Comparison of ENCODE assay signal across 8 mouse cellular contexts in genomic region chr1:171343922-171344677, GRCm38 (mm10). TPM values are rescaled to one million over a fixed set of nuclear protein-coding genes. Genes with fewer than 3 reads are reported as not detected.
DNase-seq lines count a peak whose midpoint lies in the region; ATAC-seq and TF ChIP-seq lines count a peak whose summit lies in the region.

No protein-coding gene starts in this region.

- TF ChIP-seq CTCF in layer of hippocampus, adult 2 months (conservative IDR thresholded peaks at IDR 0.05) = no peak

- no peak overlapping the region for H3K27ac ChIP-seq in layer of hippocampus, adult 2 months
- H3K27ac ChIP-seq in hindbrain, embryonic 12.5 days = no peak overlapping the region
- H3K27ac ChIP-seq in limb, embryonic 13.5 days = no peak overlapping the region

- peak overlapping the region; percentile 89; the same call in 1 of the 2 replicates for H3K4me2 ChIP-seq in hindbrain, embryonic 12.5 days (replicated peaks)
- H3K4me2 ChIP-seq in limb, embryonic 13.5 days (replicated peaks) = peak overlapping the region; percentile 86

- H3K27me3 ChIP-seq in hindbrain, embryonic 12.5 days = no peaks in the 10 kb centered on the region
- no peaks in the 10 kb centered on the region for H3K27me3 ChIP-seq in limb, embryonic 13.5 days

- WGBS in hindbrain, embryonic 12.5 days = 89% methylated on average over 9 of the region's 9 CpGs
- 73% methylated on average over 9 of the region's 9 CpGs for WGBS in limb, embryonic 13.5 days

- no peak for DNase-seq in layer of hippocampus, adult 2 months (ENCODE audit: low spot score in 2 of 2)
- DNase-seq in layer of hippocampus, postnatal 14 days (ENCODE audit: low spot score in 2 of 2) = no peak
- peak; percentile 64 for DNase-seq in adrenal gland, adult 2 months
- DNase-seq in retina, embryonic 14.5 days (ENCODE audit: low spot score) = peak; percentile 16
- no peak for DNase-seq in left cerebral cortex, adult 11 months (ENCODE audit: low spot score)

- H3K9me3 ChIP-seq in hindbrain, embryonic 12.5 days (replicated peaks) = peaks cover 4% of the 10 kb centered on the region
- peaks cover 7% of the 10 kb centered on the region for H3K9me3 ChIP-seq in limb, embryonic 13.5 days

- H3K36me3 ChIP-seq in hindbrain, embryonic 12.5 days = peaks cover 46% of the 10 kb centered on the region
- peaks cover 51% of the 10 kb centered on the region for H3K36me3 ChIP-seq in limb, embryonic 13.5 days

- ATAC-seq in hindbrain, embryonic 12.5 days (ENCODE audit: low FRiP score) = no peak
- ATAC-seq in limb, embryonic 13.5 days (ENCODE audit: low FRiP score, low read depth) = no peak
- ATAC-seq in monocyte, adult 5-6 weeks (replicated peaks; ENCODE audit: insufficient number of reproducible peaks, low FRiP score, low TSS enrichment, poor library complexity, severe bottlenecking) = no peak

- peaks cover 20% of the 10 kb centered on the region for H3K4me1 ChIP-seq in hindbrain, embryonic 12.5 days
- peaks cover 22% of the 10 kb centered on the region for H3K4me1 ChIP-seq in limb, embryonic 13.5 days

- no peak overlapping the region for H3K9ac ChIP-seq in hindbrain, embryonic 12.5 days
- H3K9ac ChIP-seq in limb, embryonic 13.5 days = no peak overlapping the region

- H3K4me3 ChIP-seq in layer of hippocampus, adult 2 months = peak overlapping the region; percentile 96
- H3K4me3 ChIP-seq in hindbrain, embryonic 12.5 days = no peak overlapping the region
- no peak overlapping the region for H3K4me3 ChIP-seq in limb, embryonic 13.5 days

RNA-seq across cellular contexts. Expression of gene Nit1, which starts 1.3 kb away (rescaled TPM):
- total RNA-seq in layer of hippocampus, adult 2 months (2021) = 10 to 100 TPM; 42.8 to 45.9 TPM
- 10 to 100 TPM; 40.5 to 41.4 TPM for total RNA-seq in layer of hippocampus, postnatal 14 days (2021)
- total RNA-seq in adrenal gland, adult 2 months (2021) = 10 to 100 TPM; 82.6 to 92.9 TPM
- 70.1 and 74.7 TPM in 2 replicates for polyA plus RNA-seq in adrenal gland, adult 2 months (2012; rRNA removed)
- polyA plus RNA-seq in hindbrain, embryonic 12.5 days (2016; fragmentation: Nextera tagmentation; extraction: Ambion mirVana) = 47.4 and 48.1 TPM in 2 replicates
- polyA plus RNA-seq in limb, embryonic 13.5 days (2015; fragmentation: Nextera tagmentation; extraction: Ambion mirVana) = 43.5 and 43.9 TPM in 2 replicates
- total RNA-seq in monocyte, adult 5-6 weeks (2017) = 35.1 to 41.2 TPM (median 36.1 TPM) in 3 replicates

RNA-seq across cellular contexts. Expression of gene Pfdn2, which starts 1.4 kb away (rescaled TPM):
- total RNA-seq in layer of hippocampus, adult 2 months (2021) = 100 to 1,000 TPM; 154 to 163 TPM
- 100 to 1,000 TPM; 123 to 135 TPM for total RNA-seq in layer of hippocampus, postnatal 14 days (2021)
- total RNA-seq in adrenal gland, adult 2 months (2021) = 100 to 1,000 TPM; 154 TPM
- polyA plus RNA-seq in adrenal gland, adult 2 months (2012; rRNA removed) = 3.5 and 4.0 TPM in 2 replicates
- polyA plus RNA-seq in hindbrain, embryonic 12.5 days (2016; fragmentation: Nextera tagmentation; extraction: Ambion mirVana) = 134 and 149 TPM in 2 replicates
- 120 and 128 TPM in 2 replicates for polyA plus RNA-seq in limb, embryonic 13.5 days (2015; fragmentation: Nextera tagmentation; extraction: Ambion mirVana)
- total RNA-seq in monocyte, adult 5-6 weeks (2017) = 26.8 to 86.9 TPM (median 34.0 TPM) in 3 replicates

RNA-seq across cellular contexts. Expression of gene Dedd, which starts 15.2 kb away (rescaled TPM):
- total RNA-seq in layer of hippocampus, adult 2 months (2021) = 10 to 100 TPM; 36.1 to 37.4 TPM
- 10 to 100 TPM; 32.4 to 32.7 TPM for total RNA-seq in layer of hippocampus, postnatal 14 days (2021)
- 10 to 100 TPM; 31.7 to 33.5 TPM for total RNA-seq in adrenal gland, adult 2 months (2021)
- polyA plus RNA-seq in adrenal gland, adult 2 months (2012; rRNA removed) = 19.9 and 20.0 TPM in 2 replicates
- polyA plus RNA-seq in hindbrain, embryonic 12.5 days (2016; fragmentation: Nextera tagmentation; extraction: Ambion mirVana) = 54.6 and 58.9 TPM in 2 replicates
- polyA plus RNA-seq in limb, embryonic 13.5 days (2015; fragmentation: Nextera tagmentation; extraction: Ambion mirVana) = 61.1 and 66.2 TPM in 2 replicates
- total RNA-seq in monocyte, adult 5-6 weeks (2017) = 9.8 to 12.6 TPM (median 11.4 TPM) in 3 replicates

RNA-seq across cellular contexts. Expression of gene Klhdc9, which starts 16.5 kb away (rescaled TPM):
- total RNA-seq in layer of hippocampus, adult 2 months (2021) = 1 to 10 TPM; 7.7 to 8.7 TPM
- total RNA-seq in layer of hippocampus, postnatal 14 days (2021) = 1 to 10 TPM; 6.8 to 7.4 TPM
- 1 to 10 TPM; 1.1 to 3.8 TPM for total RNA-seq in adrenal gland, adult 2 months (2021)
- 3.3 and 4.3 TPM in 2 replicates for polyA plus RNA-seq in adrenal gland, adult 2 months (2012; rRNA removed)
- 2.0 and 3.6 TPM in 2 replicates for polyA plus RNA-seq in hindbrain, embryonic 12.5 days (2016; fragmentation: Nextera tagmentation; extraction: Ambion mirVana)
- 2.2 and 2.3 TPM in 2 replicates for polyA plus RNA-seq in limb, embryonic 13.5 days (2015; fragmentation: Nextera tagmentation; extraction: Ambion mirVana)
- not detected in 3 replicates for total RNA-seq in monocyte, adult 5-6 weeks (2017)

RNA-seq across cellular contexts. Expression of gene Nectin4, which starts 25.8 kb away (rescaled TPM):
- 1 to 10 TPM; 5.1 to 6.1 TPM for total RNA-seq in layer of hippocampus, adult 2 months (2021)
- 1 to 10 TPM; 2.1 to 3.1 TPM for total RNA-seq in layer of hippocampus, postnatal 14 days (2021)
- total RNA-seq in adrenal gland, adult 2 months (2021) = under 1 TPM; 0.09 to 0.14 TPM
- polyA plus RNA-seq in adrenal gland, adult 2 months (2012; rRNA removed) = 0.20 and 0.21 TPM in 2 replicates
- polyA plus RNA-seq in hindbrain, embryonic 12.5 days (2016; fragmentation: Nextera tagmentation; extraction: Ambion mirVana) = 1.6 and 1.7 TPM in 2 replicates
- 11.7 and 13.7 TPM in 2 replicates for polyA plus RNA-seq in limb, embryonic 13.5 days (2015; fragmentation: Nextera tagmentation; extraction: Ambion mirVana)
- 2.0 to 3.9 TPM (median 2.5 TPM) in 3 replicates for total RNA-seq in monocyte, adult 5-6 weeks (2017)

Comparison
In these comparisons a context has a peak if more than half of its experiments do, and no peak if none do; other contexts are left out.
1. DNase-seq: peak in adrenal gland, adult 2 months (single experiment) and retina, embryonic 14.5 days (single experiment); none in layer of hippocampus, adult 2 months (0 of 2), layer of hippocampus, postnatal 14 days (0 of 2) and left cerebral cortex, adult 11 months (single experiment).